Mouse (Mus musculus) liver, embryonic 14.5 days (tissue): ENCODE data around the gene Naa30. TPM values are rescaled to one million over a fixed set of nuclear protein-coding genes. Genes with fewer than 3 reads are reported as not detected.

Source experiments
- ATAC-seq: fragments of 200-750 bp; cut with Nextera tagmentation; 2 replicates; pipeline ENCODE4 v1.8.0; 2017; ENCODE audit warnings: moderate number of reproducible peaks, mild to moderate bottlenecking, moderate library complexity; ENCODE audit not compliant: insufficient read depth
- DNase-seq, 3 experiments: peaks; one replicate each; pipeline ENCODE4 v3.0.0-alpha.2; 2012 to 2013; ENCODE audit warnings: low read depth in 3 of 3, low spot score in 3 of 3
- H3K27ac ChIP-seq: fragments of 300-500 bp; sonication (generic); 2 replicates; pipeline ENCODE4 v1.5.1; 2014; ENCODE audit warnings: moderate library complexity, mild to moderate bottlenecking, control low read depth, inconsistent platforms
- H3K27me3 ChIP-seq: fragments of 300-500 bp; sonication (generic); 2 replicates; pipeline ENCODE4 v1.6.1; 2014; ENCODE audit warnings: mild to moderate bottlenecking, low read length, moderate library complexity; ENCODE audit not compliant: control insufficient read depth, insufficient read depth
- H3K36me3 ChIP-seq: fragments of 300-500 bp; sonication (generic); replicated peaks from 2 replicates; pipeline ENCODE4 v1.6.1; 2014; ENCODE audit warnings: low read depth; ENCODE audit not compliant: control insufficient read depth, insufficient read depth
- H3K4me1 ChIP-seq, 2 experiments: fragments of 200-500 bp in 1 of 2; fragments of 300-500 bp in 1 of 2; sonication (generic) in 1 of 2; replicated peaks; 2 replicates each; pipeline ENCODE4 v1.6.1; 2012 to 2014; ENCODE audit warnings: antibody characterized with exemption in 1 of 2, inconsistent platforms in 1 of 2, low read length in 1 of 2; ENCODE audit not compliant: control insufficient read depth in 2 of 2, insufficient read depth in 2 of 2
- H3K4me2 ChIP-seq: fragments of 300-500 bp; sonication (generic); 2 replicates; pipeline ENCODE4 v1.6.1; 2014; ENCODE audit warnings: low read depth, mild to moderate bottlenecking, control low read depth, moderate library complexity
- H3K4me3 ChIP-seq, 2 experiments: fragments of 200-500 bp in 1 of 2; fragments of 300-500 bp in 1 of 2; sonication (generic) in 1 of 2; 2 replicates each; pipeline ENCODE4 v1.5.1; 2012 to 2014; ENCODE audit warnings: low read depth in 2 of 2, low read length in 2 of 2, mild to moderate bottlenecking in 2 of 2, control low read depth in 1 of 2, inconsistent platforms in 1 of 2, moderate library complexity in 1 of 2; ENCODE audit not compliant: insufficient read depth in 1 of 2
- H3K9ac ChIP-seq: fragments of 300-500 bp; sonication (generic); replicated peaks from 2 replicates; pipeline ENCODE4 v1.6.1; 2014; ENCODE audit warnings: mild to moderate bottlenecking, control low read depth, moderate library complexity
- H3K9me3 ChIP-seq: fragments of 300-500 bp; sonication (generic); 2 replicates; pipeline ENCODE4 v1.6.1; 2016; ENCODE audit warnings: low read length, mixed read lengths; ENCODE audit not compliant: control insufficient read depth
- CTCF ChIP-seq: IDR thresholded peaks from 2 replicates; pipeline ENCODE4 v1.5.1; 2016; ENCODE audit warnings: antibody characterized with exemption, low read depth, control low read depth
- EP300 ChIP-seq: IDR thresholded peaks from 2 replicates; pipeline ENCODE4 v1.6.1; 2016; ENCODE audit warnings: antibody characterized with exemption, low read depth
- WGBS: fragments of 180-500 bp; shearing (Covaris S2); extraction: QIAGEN DNeasy Blood & Tissue Kit; methylation state at CpG from one replicate; pipeline ENCODE4 v1.1.7; 2014; ENCODE audit not compliant: insufficient replicate concordance; 5-methylcytosine and 5-hydroxymethylcytosine counted together
- polyA plus RNA-seq, 2 experiments: library from polyadenylated mRNA; depleted of rRNA in 1 of 2; stranded (reverse) in 1 of 2; unstranded in 1 of 2; fragments of >200 nt; fragmentation: Nextera tagmentation in 1 of 2; extraction: Ambion mirVana in 1 of 2; gene quantifications; 2 replicates each; pipeline versions ENCODE4 v1.2.1 to v1.2.3; 2012 to 2014

Naa30 gene
- polyA plus RNA-seq, 2 experiments: 4.8 to 5.7 TPM

GRCm38 (mm10) chr14:49172582-49172988 is 559 bp downstream of the Naa30 start:
- H3K4me3 ChIP-seq: peak overlapping the region; percentile 83 to 98
- DNase-seq (peak in 2 of 3 experiments; percentile 14 to 18), ATAC-seq (peak; percentile 73)
- H3K4me2 ChIP-seq: peak overlapping the region; percentile 96
- peak overlapping the region; percentile 46; the same call in 1 of the 2 replicates for H3K27ac ChIP-seq
- H3K9me3 ChIP-seq: no peaks in the 10 kb centered on the region
- WGBS: 0% methylated on average over 35 of the region's 46 CpGs
- H3K4me1 ChIP-seq: peaks cover 6 to 15% of the 10 kb centered on the region in 2 experiments; a peak in 3 of 4 replicates
- peak overlapping the region; percentile 96 for H3K9ac ChIP-seq
- no peaks in the 10 kb centered on the region for H3K27me3 ChIP-seq
- no peaks in the 10 kb centered on the region; the same call in 1 of the 2 replicates for H3K36me3 ChIP-seq
- no peak for TF ChIP-seq EP300
- TF ChIP-seq CTCF: no peak

- ATAC-seq (no peak), DNase-seq (no peak)
- peak overlapping the region; percentile 96 for H3K9ac ChIP-seq
- 49% methylated on average over 16 of the region's 16 CpGs for WGBS
- H3K4me2 ChIP-seq: peak overlapping the region; percentile 96
- no peak for TF ChIP-seq EP300
- TF ChIP-seq CTCF: no peak
- no peaks in the 10 kb centered on the region for H3K9me3 ChIP-seq
- H3K27ac ChIP-seq: no peak overlapping the region
- no peaks in the 10 kb centered on the region; the same call in 1 of the 2 replicates for H3K36me3 ChIP-seq
- H3K4me1 ChIP-seq: peaks cover 6 to 15% of the 10 kb centered on the region in 2 experiments; a peak in 3 of 4 replicates
- peak overlapping the region; percentile 83 to 98 for H3K4me3 ChIP-seq
- H3K27me3 ChIP-seq: no peaks in the 10 kb centered on the region
Measured at GRCm38 (mm10) chr14:49173290-49174135, 1.5 kb downstream of the Naa30 start.

- Histone ChIP-seq H3K27ac (no peak overlapping the region), H3K36me3 (peaks cover 11% of the 10 kb centered on the region), H3K9ac (no peak overlapping the region), H3K4me3 (no peak overlapping the region), H3K27me3 (no peaks in the 10 kb centered on the region), H3K4me1 (0 out of 4 replicates have a peak, but pooled peaks cover 0 to under 1% of the 10 kb centered on the region in 2 experiments), H3K9me3 (no peaks in the 10 kb centered on the region), H3K4me2 (no peak overlapping the region)
- DNase-seq (no peak), ATAC-seq (no peak)
- TF ChIP-seq EP300: no peak
- TF ChIP-seq CTCF: no peak
- WGBS: 53% methylated on average over 3 of the region's 3 CpGs
Measured at GRCm38 (mm10) chr14:49179736-49180135, 7.7 kb downstream of the Naa30 start.

- Histone ChIP-seq H3K27ac (no peak overlapping the region), H3K4me3 (no peak overlapping the region), H3K4me2 (no peak overlapping the region), H3K4me1 (no peaks in the 10 kb centered on the region), H3K9ac (no peak overlapping the region), H3K27me3 (no peaks in the 10 kb centered on the region), H3K9me3 (no peaks in the 10 kb centered on the region), H3K36me3 (peaks cover 13% of the 10 kb centered on the region)
- TF ChIP-seq CTCF (no peak), EP300 (no peak)
- 76% methylated on average over 2 of the region's 2 CpGs for WGBS
- DNase-seq (no peak), ATAC-seq (no peak)
Measured at GRCm38 (mm10) chr14:49186270-49186669, 14.2 kb downstream of the Naa30 start.

GRCm38 (mm10) chr14:49197031-49197527 is 25.1 kb downstream of the Naa30 start:
- H3K4me2 ChIP-seq: no peak overlapping the region
- H3K4me1 ChIP-seq: no peaks in the 10 kb centered on the region
- no peaks in the 10 kb centered on the region for H3K9me3 ChIP-seq
- no peak overlapping the region for H3K4me3 ChIP-seq
- H3K27me3 ChIP-seq: no peaks in the 10 kb centered on the region
- WGBS: 75% methylated on average over 2 of the region's 2 CpGs
- TF ChIP-seq CTCF: no peak
- no peak for TF ChIP-seq EP300
- H3K27ac ChIP-seq: no peak overlapping the region
- no peak overlapping the region for H3K9ac ChIP-seq
- no peak for ATAC-seq
- no peak for DNase-seq
- no peaks in the 10 kb centered on the region for H3K36me3 ChIP-seq
